Mouse (Mus musculus) forebrain, postnatal 0 days (tissue): ENCODE results near the gene Slc16a4. TPM values are rescaled to one million over a fixed set of nuclear protein-coding genes. Genes with fewer than 3 reads are reported as not detected.
"Not testable (repeated sequence)": the region's sequence is repeated elsewhere in the genome, so short reads cannot be mapped to it uniquely, and the experiment has no call there.

ENCODE experiments used
- ATAC-seq: fragments of 200-750 bp; cut with Nextera tagmentation; 2 replicates; pipeline ENCODE4 v1.8.0; 2017; ENCODE audit warnings: mild to moderate bottlenecking, moderate library complexity
- DNase-seq: peaks from one replicate; pipeline ENCODE4 v3.0.0-alpha.2; 2015
- H3K27ac ChIP-seq: fragments of 300-500 bp; sonication (generic); 2 replicates; pipeline ENCODE4 v1.5.1; 2014; ENCODE audit warnings: low read depth, mild to moderate bottlenecking, antibody characterized with exemption, low read length, moderate library complexity, mixed read lengths
- H3K27me3 ChIP-seq: fragments of 300-500 bp; sonication (generic); 2 replicates; pipeline ENCODE4 v1.6.1; 2014; ENCODE audit warnings: mild to moderate bottlenecking, low read length, mixed read lengths; ENCODE audit not compliant: insufficient read depth
- H3K36me3 ChIP-seq: fragments of 300-500 bp; sonication (generic); 2 replicates; pipeline ENCODE4 v1.6.1; 2014; ENCODE audit warnings: mild to moderate bottlenecking, moderate library complexity; ENCODE audit not compliant: insufficient read depth
- H3K4me1 ChIP-seq: fragments of 300-500 bp; sonication (generic); 2 replicates; pipeline ENCODE4 v1.6.1; 2014; ENCODE audit warnings: antibody characterized with exemption; ENCODE audit not compliant: insufficient read depth
- H3K4me2 ChIP-seq: fragments of 300-500 bp; sonication (generic); 2 replicates; pipeline ENCODE4 v1.6.1; 2014; ENCODE audit warnings: low read depth, mild to moderate bottlenecking, moderate library complexity
- H3K4me3 ChIP-seq: fragments of 300-500 bp; sonication (generic); 2 replicates; pipeline ENCODE4 v1.5.1; 2014; ENCODE audit warnings: low read depth, low read length, mixed read lengths
- H3K9ac ChIP-seq: fragments of 300-500 bp; sonication (generic); 2 replicates; pipeline ENCODE4 v1.6.1; 2014; ENCODE audit warnings: mild to moderate bottlenecking
- H3K9me3 ChIP-seq: fragments of 300-500 bp; sonication (generic); 2 replicates; pipeline ENCODE4 v1.6.1; 2016; ENCODE audit warnings: low read length
- CTCF ChIP-seq: sonication (generic); IDR thresholded peaks from 2 replicates; pipeline ENCODE4 v1.5.1; 2016; ENCODE audit warnings: antibody characterized with exemption, control low read depth, low read depth
- WGBS: fragments of 180-500 bp; shearing (Covaris S2); extraction: QIAGEN DNeasy Blood & Tissue Kit; methylation state at CpG from one replicate; pipeline ENCODE4 v1.1.7; 2014; 5-methylcytosine and 5-hydroxymethylcytosine counted together
- polyA plus RNA-seq: library from polyadenylated mRNA; unstranded; fragments of >200 nt; fragmentation: Nextera tagmentation; extraction: Ambion mirVana; gene quantifications from 2 replicates; pipeline ENCODE4 v1.2.1, GENCODE M21; 2015
- total RNA-seq: library from RNA; depleted of rRNA; stranded (reverse); fragments of >200 nt; gene quantifications from 2 replicates; pipeline ENCODE4 v1.2.3, GENCODE M21; 2014

Gene Slc16a4
- total and polyA plus RNA-seq, 2 experiments from 2014 or later, result 1.1 to 2.3 TPM

GRCm38 (mm10) chr3:107295672-107296360 lies 4.8 kb downstream of the Slc16a4 start:
- 89% methylated on average over 5 of the region's 5 CpGs for WGBS
- H3K4me3 ChIP-seq, result no peak overlapping the region
- H3K9ac ChIP-seq, result no peak overlapping the region
- H3K4me2 ChIP-seq, result no peak overlapping the region
- no peaks in the 10 kb centered on the region for H3K36me3 ChIP-seq
- H3K4me1 ChIP-seq, result no peaks in the 10 kb centered on the region
- no peak overlapping the region for H3K27ac ChIP-seq
- H3K27me3 ChIP-seq, result no peaks in the 10 kb centered on the region
- no peak for TF ChIP-seq CTCF
- ATAC-seq (no peak), DNase-seq (no peak)
- H3K9me3 ChIP-seq, result no peaks in the 10 kb centered on the region

- H3K9ac ChIP-seq, H3K4me1 ChIP-seq, H3K27me3 ChIP-seq, ATAC-seq, H3K27ac ChIP-seq, H3K36me3 ChIP-seq, H3K9me3 ChIP-seq, H3K4me2 ChIP-seq, DNase-seq, H3K4me3 ChIP-seq: not testable (repeated sequence)
- 74% methylated on average over 4 of the region's 4 CpGs for WGBS
Measured at GRCm38 (mm10) chr3:107296917-107297316, 5.9 kb downstream of the Slc16a4 start.

GRCm38 (mm10) chr3:107317338-107317737 lies 26.3 kb downstream of the Slc16a4 start:
- no peak overlapping the region for H3K27ac ChIP-seq
- no peaks in the 10 kb centered on the region for H3K9me3 ChIP-seq
- H3K4me3 ChIP-seq, result no peak overlapping the region
- no peak overlapping the region for H3K4me2 ChIP-seq
- TF ChIP-seq CTCF, result no peak
- H3K4me1 ChIP-seq, result no peaks in the 10 kb centered on the region
- no peak for ATAC-seq
- H3K36me3 ChIP-seq, result no peaks in the 10 kb centered on the region
- 87% methylated on average over 3 of the region's 3 CpGs for WGBS
- no peak overlapping the region for H3K9ac ChIP-seq
- H3K27me3 ChIP-seq, result no peaks in the 10 kb centered on the region
- DNase-seq, result no peak

- Histone ChIP-seq H3K4me3 (no peak overlapping the region), H3K4me1 (peaks cover 4% of the 10 kb centered on the region; the same call in 1 of the 2 replicates), H3K27me3 (no peaks in the 10 kb centered on the region), H3K27ac (no peak overlapping the region), H3K36me3 (0 out of 2 replicates have a peak, but pooled peaks cover 6% of the 10 kb centered on the region), H3K4me2 (no peak overlapping the region), H3K9me3 (no peaks in the 10 kb centered on the region), H3K9ac (no peak overlapping the region)
- DNase-seq (no peak), ATAC-seq (no peak)
- no peak for TF ChIP-seq CTCF
- WGBS, result 94% methylated on average over 2 of the region's 2 CpGs
Measured at GRCm38 (mm10) chr3:107321141-107321540, 30.1 kb downstream of the Slc16a4 start.

- DNase-seq (no peak), ATAC-seq (no peak)
- Histone ChIP-seq H3K27ac (no peak overlapping the region), H3K9me3 (no peaks in the 10 kb centered on the region), H3K9ac (no peak overlapping the region), H3K4me3 (no peak overlapping the region), H3K4me2 (no peak overlapping the region), H3K36me3 (0 out of 2 replicates have a peak, but pooled peaks cover 6% of the 10 kb centered on the region), H3K4me1 (peaks cover 4% of the 10 kb centered on the region; the same call in 1 of the 2 replicates), H3K27me3 (no peaks in the 10 kb centered on the region)
- no peak for TF ChIP-seq CTCF
Measured at GRCm38 (mm10) chr3:107321776-107322175, 30.7 kb downstream of the Slc16a4 start.

GRCm38 (mm10) chr3:107326442-107326841 lies 35.4 kb downstream of the Slc16a4 start:
- Histone ChIP-seq H3K36me3 (peaks cover 20% of the 10 kb centered on the region), H3K4me1 (peaks cover 15% of the 10 kb centered on the region), H3K4me2 (no peak overlapping the region), H3K4me3 (no peak overlapping the region), H3K27me3 (no peaks in the 10 kb centered on the region), H3K9ac (no peak overlapping the region), H3K27ac (no peak overlapping the region), H3K9me3 (no peaks in the 10 kb centered on the region)
- DNase-seq (no peak), ATAC-seq (no peak)
- WGBS, result 96% methylated on average over 1 of the region's 1 CpGs
- TF ChIP-seq CTCF, result no peak

GRCm38 (mm10) chr3:107330503-107331424 lies 39.7 kb downstream of the Slc16a4 start:
- Histone ChIP-seq H3K36me3 (peaks cover 14% of the 10 kb centered on the region), H3K9me3 (no peaks in the 10 kb centered on the region), H3K4me2 (peak overlapping the region; percentile 92; the same call in 1 of the 2 replicates), H3K4me1 (peaks cover 17% of the 10 kb centered on the region), H3K4me3 (no peak overlapping the region), H3K9ac (no peak overlapping the region), H3K27ac (no peak overlapping the region), H3K27me3 (no peaks in the 10 kb centered on the region)
- no peak for TF ChIP-seq CTCF
- DNase-seq (no peak), ATAC-seq (no peak)
- 78% methylated on average over 28 of the region's 28 CpGs for WGBS
